Mouse (Mus musculus): ENCODE measurements around the gene Crygc.

The Crygc gene

GRCm38 (mm10) chr1:65073589-65073988, at the start of gene Crygc:
Crygc (minus strand) TSS chr1:65073689.
- no peak for DNase-seq (ENCODE audit: low spot score in 2 of 2)

- DNase-seq (ENCODE audit: low spot score in 2 of 2): no peak
Observed at GRCm38 (mm10) chr1:65122574-65123372, 49.3 kb upstream of the Crygc start, which contains the start of gene D630023F18Rik. D630023F18Rik (minus strand) TSS chr1:65123214.

- DNase-seq (ENCODE audit: low spot score in 2 of 2): no peak
Observed at GRCm38 (mm10) chr1:65119438-65119837, 45.9 kb upstream of the Crygc start, which contains the start of gene Gm28845. Gm28845 (minus strand) TSS chr1:65119558.

- no peak for DNase-seq (ENCODE audit: low spot score in 2 of 2)
Observed at GRCm38 (mm10) chr1:65118150-65118913, 44.8 kb upstream of the Crygc start.

GRCm38 (mm10) chr1:65113536-65114172, 40.2 kb upstream of the Crygc start:
- no peak for DNase-seq (ENCODE audit: low spot score in 2 of 2)

- DNase-seq (ENCODE audit: low spot score in 2 of 2): no peak
Observed at GRCm38 (mm10) chr1:65112807-65113196, 39.3 kb upstream of the Crygc start.

- peak in 1 of 2 experiments; percentile 33 for DNase-seq (ENCODE audit: low spot score in 2 of 2)
Observed at GRCm38 (mm10) chr1:65112031-65112806, 38.7 kb upstream of the Crygc start.

- DNase-seq (ENCODE audit: low spot score in 2 of 2): no peak
Observed at GRCm38 (mm10) chr1:65109756-65110435, 36.4 kb upstream of the Crygc start.

GRCm38 (mm10) chr1:65109196-65109595, 35.7 kb upstream of the Crygc start:
- DNase-seq (ENCODE audit: low spot score in 2 of 2): no peak

- no peak for DNase-seq (ENCODE audit: low spot score in 2 of 2)
Observed at GRCm38 (mm10) chr1:65107654-65108279, 34.3 kb upstream of the Crygc start.

- no peak for DNase-seq (ENCODE audit: low spot score in 2 of 2)
Observed at GRCm38 (mm10) chr1:65103273-65103672, 29.8 kb upstream of the Crygc start, which contains the start of gene Cryga. Cryga (minus strand) TSS chr1:65103373.

- no peak for DNase-seq (ENCODE audit: low spot score in 2 of 2)
Observed at GRCm38 (mm10) chr1:65096953-65097352, 23.5 kb upstream of the Crygc start.

GRCm38 (mm10) chr1:65091566-65091965, 18.1 kb upstream of the Crygc start:
- DNase-seq (ENCODE audit: low spot score in 2 of 2): no peak

- no peak for DNase-seq (ENCODE audit: low spot score in 2 of 2)
Observed at GRCm38 (mm10) chr1:65090370-65090769, 16.9 kb upstream of the Crygc start.

- DNase-seq (ENCODE audit: low spot score in 2 of 2): no peak
Observed at GRCm38 (mm10) chr1:65088567-65089356, 15.3 kb upstream of the Crygc start.

- no peak for DNase-seq (ENCODE audit: low spot score in 2 of 2)
Observed at GRCm38 (mm10) chr1:65082188-65082587, 8.7 kb upstream of the Crygc start, which contains the start of gene Crygb. Crygb (minus strand) TSS chr1:65082288.

- DNase-seq (ENCODE audit: low spot score in 2 of 2): no peak
Observed at GRCm38 (mm10) chr1:65075607-65076006, 2.1 kb upstream of the Crygc start.

GRCm38 (mm10) chr1:65067842-65068241, 5.6 kb downstream of the Crygc start:
- no peak for DNase-seq (ENCODE audit: low spot score in 2 of 2)

- no peak for DNase-seq (ENCODE audit: low spot score in 2 of 2)
Observed at GRCm38 (mm10) chr1:65064201-65064600, 9.3 kb downstream of the Crygc start.

Measured in thymus, postnatal 10 days (tissue).